Mouse (Mus musculus) lung, postnatal 14 days (tissue): ENCODE results near the gene Olfr1444.

Experiments
- DNase-seq: peaks from one replicate; pipeline ENCODE4 v3.0.0; 2021

Olfr1444 gene

GRCm38 (mm10) chr19:12856983-12857382 is at the start of gene Olfr1444:
Gene Olfr1444 (plus strand): TSS chr19:12857283.
- no peak for DNase-seq

- DNase-seq = no peak
Observed at GRCm38 (mm10) chr19:12812644-12813364, 44.3 kb upstream of the Olfr1444 start.

GRCm38 (mm10) chr19:12813883-12814282 is 43.2 kb upstream of the Olfr1444 start:
- DNase-seq = no peak

GRCm38 (mm10) chr19:12818507-12818906 is 38.6 kb upstream of the Olfr1444 start:
- DNase-seq = no peak

GRCm38 (mm10) chr19:12820383-12820782 is 36.7 kb upstream of the Olfr1444 start:
- peak; percentile 39 for DNase-seq

- peak; percentile 17 for DNase-seq
Observed at GRCm38 (mm10) chr19:12824549-12824948, 32.5 kb upstream of the Olfr1444 start.

- no peak for DNase-seq
Observed at GRCm38 (mm10) chr19:12830823-12831430, 26.2 kb upstream of the Olfr1444 start.

GRCm38 (mm10) chr19:12831559-12831958 is 25.5 kb upstream of the Olfr1444 start:
- DNase-seq = no peak

- no peak for DNase-seq
Observed at GRCm38 (mm10) chr19:12833625-12834024, 23.5 kb upstream of the Olfr1444 start.

- no peak for DNase-seq
Observed at GRCm38 (mm10) chr19:12838507-12838906, 18.6 kb upstream of the Olfr1444 start.

GRCm38 (mm10) chr19:12846382-12846781 is 10.7 kb upstream of the Olfr1444 start, which contains the start of gene Gm5244:
Gene Gm5244 (plus strand): TSS chr19:12846682.
- no peak for DNase-seq

- no peak for DNase-seq
Observed at GRCm38 (mm10) chr19:12883555-12883954, 26.5 kb downstream of the Olfr1444 start, which contains the start of gene Olfr1445. Gene Olfr1445 (plus strand): TSS chr19:12883855.

- DNase-seq = no peak
Observed at GRCm38 (mm10) chr19:12893424-12893823, 36.3 kb downstream of the Olfr1444 start, which contains the start of gene Olfr1446. Gene Olfr1446 (minus strand): TSS chr19:12893524.

- no peak for DNase-seq
Observed at GRCm38 (mm10) chr19:12903643-12904042, 46.6 kb downstream of the Olfr1444 start, which contains the start of gene Olfr1447. Gene Olfr1447 (minus strand): TSS chr19:12903743.
